Mouse (Mus musculus) bone marrow macrophage, adult 2 months (primary cell): ENCODE results near the gene Sspo.

ENCODE experiments used
- CTCF ChIP-seq: IDR thresholded peaks from 2 replicates; pipeline ENCODE4 v1.5.1; 2012; ENCODE audit warnings: low read depth, mild to moderate bottlenecking, low read length, moderate library complexity
- POLR2A ChIP-seq: IDR thresholded peaks from 2 replicates; pipeline ENCODE4 v1.6.1; 2012; ENCODE audit warnings: mild to moderate bottlenecking, low read depth, low read length, borderline replicate concordance

GRCm38 (mm10) chr6:48491361-48491760, 43.3 kb downstream of the Sspo start:
- TF ChIP-seq POLR2A (no peak), CTCF (no peak)
